Mouse (Mus musculus) hindbrain, embryonic 10.5 days (tissue): ENCODE measurements at regions not wholly inside any gene's neighbourhood (a gene's known extent, or its start where the extent isn't known, plus 50 kb on each side); places are given as distances from the start of the nearest gene placed in this dataset.

Experiments used
- DNase-seq: peaks from one replicate; pipeline ENCODE4 v3.0.0-alpha.2; 2017; ENCODE audit warnings: low spot score
- H3K27ac ChIP-seq: fragments of 300-500 bp; sonication (generic); 2 replicates; pipeline ENCODE4 v1.5.1; 2016; ENCODE audit warnings: mild to moderate bottlenecking, moderate library complexity
- H3K27me3 ChIP-seq: fragments of 300-500 bp; sonication (generic); 2 replicates; pipeline ENCODE4 v1.6.1; 2016; ENCODE audit warnings: mild to moderate bottlenecking; ENCODE audit not compliant: poor library complexity, insufficient read depth, severe bottlenecking
- H3K36me3 ChIP-seq: fragments of 300-500 bp; sonication (generic); 2 replicates; pipeline ENCODE4 v1.6.1; 2016; ENCODE audit warnings: mild to moderate bottlenecking, moderate library complexity
- H3K4me1 ChIP-seq: fragments of 300-500 bp; sonication (generic); replicated peaks from 2 replicates; pipeline ENCODE4 v1.6.1; 2016; ENCODE audit warnings: mild to moderate bottlenecking
- H3K4me3 ChIP-seq: fragments of 300-500 bp; sonication (generic); 2 replicates; pipeline ENCODE4 v1.5.1; 2016; ENCODE audit warnings: mild to moderate bottlenecking, moderate library complexity
- H3K9me3 ChIP-seq: fragments of 300-500 bp; sonication (generic); 2 replicates; pipeline ENCODE4 v1.6.1; 2016; ENCODE audit warnings: mild to moderate bottlenecking, moderate library complexity
- WGBS: fragments of 180-500 bp; shearing (Covaris S2); methylation state at CpG from one replicate; pipeline ENCODE4 v1.1.7; 2016; 5-methylcytosine and 5-hydroxymethylcytosine counted together

DNA sequence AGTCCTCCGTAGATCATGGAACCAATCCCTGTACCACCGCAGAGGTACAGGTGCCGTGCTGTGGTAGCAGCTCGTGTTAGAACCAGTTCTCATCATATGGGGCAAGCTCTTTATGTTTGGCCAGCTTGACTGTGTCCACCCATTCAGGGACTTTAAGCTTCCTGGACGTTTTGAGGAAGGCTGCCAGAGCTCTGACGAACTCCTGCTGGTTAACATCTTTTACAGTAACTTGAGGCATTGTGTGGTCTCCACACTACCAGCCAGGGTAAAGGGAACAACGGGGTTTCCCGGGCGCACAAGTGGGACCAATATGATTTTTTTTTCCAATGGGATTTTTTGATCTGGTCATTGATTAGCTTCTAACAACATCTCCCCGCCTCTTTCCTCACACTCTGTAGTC, 220.1 kb downstream of the Lrig3 start:
- H3K4me3 ChIP-seq, result no peak overlapping the region
- 86% methylated on average over 10 of the region's 10 CpGs for WGBS

DNA sequence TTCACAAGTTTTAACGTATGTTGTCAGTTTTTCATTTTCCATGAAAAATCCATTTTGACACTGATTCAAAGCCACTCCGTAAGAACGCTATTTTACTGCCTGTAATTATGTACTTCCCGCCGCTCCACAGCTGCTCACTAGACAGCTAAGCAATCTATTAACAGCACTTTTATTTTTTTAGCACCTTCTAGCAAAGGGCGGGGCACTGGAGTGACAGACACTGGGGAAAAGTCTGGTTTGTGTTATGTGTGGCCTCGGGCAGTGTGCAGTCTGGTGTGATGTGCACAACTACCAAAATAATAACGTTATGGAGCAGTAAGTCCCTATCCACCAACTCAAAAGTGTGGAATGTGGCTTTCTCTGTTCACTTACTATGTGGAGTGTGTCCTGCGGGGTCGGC, 223.0 kb downstream of the Lrig3 start:
- no peaks in the 10 kb centered on the region for H3K27me3 ChIP-seq
- H3K36me3 ChIP-seq, result no peaks in the 10 kb centered on the region
- no peak for DNase-seq
- H3K27ac ChIP-seq, result no peak overlapping the region
- H3K4me3 ChIP-seq, result no peak overlapping the region
- H3K9me3 ChIP-seq, result 0 out of 2 replicates have a peak, but pooled peaks cover 11% of the 10 kb centered on the region
- 85% methylated on average over 10 of the region's 10 CpGs for WGBS
- H3K4me1 ChIP-seq, result no peaks in the 10 kb centered on the region

More for the DNA sequence above, 220.1 kb downstream of the Lrig3 start:
- H3K36me3 ChIP-seq, result no peaks in the 10 kb centered on the region
- no peaks in the 10 kb centered on the region for H3K4me1 ChIP-seq
- DNase-seq, result no peak
- H3K27me3 ChIP-seq, result no peaks in the 10 kb centered on the region
- 0 out of 2 replicates have a peak, but pooled peaks cover 11% of the 10 kb centered on the region for H3K9me3 ChIP-seq
- H3K27ac ChIP-seq, result no peak overlapping the region
